Mouse (Mus musculus) neural tube, embryonic 13.5 days (tissue): Measurements from ENCODE around the gene Paqr4. TPM values are rescaled to one million over a fixed set of nuclear protein-coding genes. Genes with fewer than 3 reads are reported as not detected.

Source experiments
- ATAC-seq: fragments of 200-750 bp; cut with Nextera tagmentation; 2 replicates; pipeline ENCODE4 v1.8.0; 2017; ENCODE audit warnings: low read depth, mild to moderate bottlenecking, moderate TSS enrichment, moderate library complexity
- H3K27ac ChIP-seq: fragments of 300-500 bp; sonication (generic); replicated peaks from 2 replicates; pipeline ENCODE4 v1.5.1; 2015; ENCODE audit warnings: moderate library complexity, mild to moderate bottlenecking, inconsistent platforms
- H3K27me3 ChIP-seq: fragments of 300-500 bp; sonication (generic); 2 replicates; pipeline ENCODE4 v1.6.1; 2015; ENCODE audit warnings: mild to moderate bottlenecking, inconsistent platforms
- H3K36me3 ChIP-seq: fragments of 300-500 bp; sonication (generic); 2 replicates; pipeline ENCODE4 v1.6.1; 2015; ENCODE audit warnings: mild to moderate bottlenecking, inconsistent platforms
- H3K4me1 ChIP-seq: fragments of 300-500 bp; sonication (generic); replicated peaks from 2 replicates; pipeline ENCODE4 v1.6.1; 2015; ENCODE audit warnings: inconsistent platforms
- H3K4me2 ChIP-seq: fragments of 300-500 bp; sonication (generic); 2 replicates; pipeline ENCODE4 v1.6.1; 2015; ENCODE audit warnings: inconsistent platforms, mild to moderate bottlenecking, moderate library complexity
- H3K4me3 ChIP-seq: fragments of 300-500 bp; sonication (generic); 2 replicates; pipeline ENCODE4 v1.5.1; 2015; ENCODE audit warnings: mild to moderate bottlenecking, inconsistent platforms
- H3K9ac ChIP-seq: fragments of 300-500 bp; sonication (generic); 2 replicates; pipeline ENCODE4 v1.6.1; 2015; ENCODE audit warnings: moderate library complexity, mild to moderate bottlenecking, inconsistent platforms
- H3K9me3 ChIP-seq: fragments of 300-500 bp; sonication (generic); 2 replicates; pipeline ENCODE4 v1.6.1; 2016; ENCODE audit warnings: inconsistent platforms
- WGBS: fragments of 180-500 bp; shearing (Covaris S2); methylation state at CpG from one replicate; pipeline ENCODE4 v1.1.7; 2015; 5-methylcytosine and 5-hydroxymethylcytosine counted together
- polyA plus RNA-seq: library from polyadenylated mRNA; unstranded; fragments of >200 nt; fragmentation: Nextera tagmentation; extraction: Ambion mirVana; gene quantifications from 2 replicates; pipeline ENCODE4 v1.2.1, GENCODE M21; 2015

Paqr4 gene
- polyA plus RNA-seq, 1 experiment from 2014 or later = 51.5 TPM

- Histone ChIP-seq H3K27ac (peak within 1 kb of the TSS; percentile 93), H3K27me3 (no peaks in the 10 kb centered on the region), H3K9me3 (no peaks in the 10 kb centered on the region), H3K36me3 (peaks cover 17% of the 10 kb centered on the region), H3K4me2 (peak within 1 kb of the TSS; percentile 63), H3K4me3 (peak within 1 kb of the TSS; percentile 90), H3K4me1 (peaks cover 26% of the 10 kb centered on the region), H3K9ac (peak within 1 kb of the TSS; percentile 98)
- ATAC-seq = peak; percentile 98
- WGBS = 3% methylated on average over 51 of the region's 58 CpGs
Measured at GRCm38 (mm10) chr17:23771284-23772218, 30.9 kb upstream of the Paqr4 start, which contains the start of gene Flywch1. TSS of gene Flywch1 (minus strand) at chr17:23771602.

- peak; percentile 53; the same call in 1 of the 2 replicates for ATAC-seq
- Histone ChIP-seq H3K9ac (peak overlapping the region; percentile 98), H3K4me1 (peaks cover 26% of the 10 kb centered on the region), H3K27me3 (no peaks in the 10 kb centered on the region), H3K27ac (peak overlapping the region; percentile 93), H3K9me3 (no peaks in the 10 kb centered on the region), H3K4me2 (peak overlapping the region; percentile 63), H3K36me3 (peaks cover 12% of the 10 kb centered on the region), H3K4me3 (peak overlapping the region; percentile 90)
- 1% methylated on average over 19 of the region's 19 CpGs for WGBS
Measured at GRCm38 (mm10) chr17:23770896-23771283, 30.2 kb upstream of the Paqr4 start.

DNA sequence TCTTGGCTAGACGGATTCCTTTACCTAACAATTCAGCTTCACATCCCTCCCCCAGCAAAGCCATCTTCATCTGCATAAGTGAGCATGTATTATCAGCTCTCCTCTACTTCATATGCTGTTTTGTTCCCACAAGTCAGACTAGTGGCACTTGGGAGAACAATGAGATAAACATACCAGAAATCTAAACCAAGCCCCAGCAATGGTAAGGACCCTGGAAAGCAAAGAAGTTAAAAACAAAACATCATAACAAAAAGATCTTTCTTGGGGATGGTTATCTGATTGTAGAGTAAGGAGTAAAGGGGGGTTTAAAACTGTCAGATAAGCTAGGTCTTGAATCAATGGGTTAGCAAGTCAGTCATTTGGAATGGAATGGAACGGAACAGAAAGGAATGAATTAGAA, 29.8 kb upstream of the Paqr4 start:
- Histone ChIP-seq H3K4me1 (peaks cover 26% of the 10 kb centered on the region), H3K27me3 (no peaks in the 10 kb centered on the region), H3K9me3 (no peaks in the 10 kb centered on the region), H3K9ac (peak overlapping the region; percentile 98), H3K4me2 (peak overlapping the region; percentile 63), H3K27ac (peak overlapping the region; percentile 93), H3K36me3 (peaks cover 12% of the 10 kb centered on the region), H3K4me3 (peak overlapping the region; percentile 90)
- 13% methylated on average over 2 of the region's 2 CpGs for WGBS
- ATAC-seq = no peak

DNA sequence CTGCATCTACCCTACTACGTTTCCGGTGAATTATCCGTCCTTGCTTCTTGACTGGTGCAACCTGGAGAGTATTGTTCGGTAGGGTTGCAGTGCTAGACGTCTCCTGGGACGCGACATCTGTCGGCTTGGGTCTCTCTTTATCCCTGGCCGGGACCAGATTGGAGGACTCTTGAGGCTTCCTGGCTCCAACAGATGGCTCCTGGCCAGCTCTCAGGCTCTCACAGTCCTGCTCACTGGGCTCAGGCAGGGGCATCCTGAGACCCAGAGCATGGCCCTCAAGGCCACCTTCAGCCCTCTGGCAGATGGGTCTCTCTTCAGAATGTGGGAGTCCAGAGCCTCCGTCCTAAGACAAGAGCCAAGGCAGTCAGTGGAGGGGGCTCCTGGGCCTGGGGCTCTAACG, 22.3 kb upstream of the Paqr4 start:
- 78% methylated on average over 11 of the region's 11 CpGs for WGBS
- Histone ChIP-seq H3K4me2 (no peak overlapping the region), H3K27me3 (no peaks in the 10 kb centered on the region), H3K36me3 (peaks cover 64% of the 10 kb centered on the region), H3K4me3 (no peak overlapping the region), H3K27ac (no peak overlapping the region), H3K4me1 (no peaks in the 10 kb centered on the region), H3K9me3 (no peaks in the 10 kb centered on the region), H3K9ac (no peak overlapping the region)
- ATAC-seq = no peak

- Histone ChIP-seq H3K9ac (no peak overlapping the region), H3K9me3 (no peaks in the 10 kb centered on the region), H3K4me2 (no peak overlapping the region), H3K36me3 (peaks cover 78% of the 10 kb centered on the region), H3K4me3 (no peak overlapping the region), H3K27ac (no peak overlapping the region), H3K27me3 (no peaks in the 10 kb centered on the region), H3K4me1 (no peaks in the 10 kb centered on the region)
- 96% methylated on average over 3 of the region's 3 CpGs for WGBS
- no peak for ATAC-seq
Measured at GRCm38 (mm10) chr17:23761155-23761554, 20.5 kb upstream of the Paqr4 start.

- WGBS = 92% methylated on average over 9 of the region's 9 CpGs
Measured at GRCm38 (mm10) chr17:23760231-23760630, 19.6 kb upstream of the Paqr4 start.

GRCm38 (mm10) chr17:23758801-23759200, 18.1 kb upstream of the Paqr4 start:
- Histone ChIP-seq H3K4me2 (no peak overlapping the region), H3K4me3 (no peak overlapping the region), H3K27me3 (no peaks in the 10 kb centered on the region), H3K36me3 (peaks cover 92% of the 10 kb centered on the region), H3K27ac (no peak overlapping the region), H3K9me3 (no peaks in the 10 kb centered on the region), H3K4me1 (no peaks in the 10 kb centered on the region), H3K9ac (no peak overlapping the region)
- 70% methylated on average over 8 of the region's 8 CpGs for WGBS
- no peak for ATAC-seq

More at GRCm38 (mm10) chr17:23760231-23760630, 19.6 kb upstream of the Paqr4 start:
- no peak overlapping the region for H3K4me3 ChIP-seq
- no peaks in the 10 kb centered on the region for H3K4me1 ChIP-seq
- no peak for ATAC-seq
- H3K27me3 ChIP-seq = no peaks in the 10 kb centered on the region
- no peak overlapping the region for H3K9ac ChIP-seq
- H3K9me3 ChIP-seq = no peaks in the 10 kb centered on the region
- no peak overlapping the region for H3K4me2 ChIP-seq
- H3K36me3 ChIP-seq = peaks cover 85% of the 10 kb centered on the region
- H3K27ac ChIP-seq = no peak overlapping the region

DNA sequence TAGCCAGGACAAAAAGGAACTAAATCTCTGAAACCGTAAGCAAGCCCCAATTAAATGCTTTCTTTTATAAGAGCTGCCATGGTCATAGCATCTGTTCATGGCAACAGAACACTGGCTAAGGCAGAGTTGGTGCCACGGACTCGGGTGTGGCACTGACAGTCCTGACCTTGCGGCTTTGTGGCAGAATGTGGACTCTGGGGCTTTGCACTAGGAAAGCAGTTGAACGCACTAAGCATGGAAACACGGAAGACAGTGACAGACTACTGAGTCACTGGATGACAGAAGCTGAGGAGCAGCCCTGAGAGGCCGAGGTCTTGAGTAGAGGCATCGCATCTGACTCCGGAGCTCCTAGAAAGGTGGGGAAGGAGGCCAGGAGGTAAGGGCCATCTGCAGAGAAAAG, 16.9 kb upstream of the Paqr4 start:
- no peak overlapping the region for H3K27ac ChIP-seq
- no peak overlapping the region for H3K4me2 ChIP-seq
- H3K27me3 ChIP-seq = no peaks in the 10 kb centered on the region
- H3K4me1 ChIP-seq = no peaks in the 10 kb centered on the region
- no peak for ATAC-seq
- no peak overlapping the region for H3K4me3 ChIP-seq
- H3K9me3 ChIP-seq = no peaks in the 10 kb centered on the region
- WGBS = 96% methylated on average over 9 of the region's 9 CpGs
- peaks cover 99% of the 10 kb centered on the region for H3K36me3 ChIP-seq
- H3K9ac ChIP-seq = no peak overlapping the region

- no peak overlapping the region for H3K4me2 ChIP-seq
- no peaks in the 10 kb centered on the region for H3K27me3 ChIP-seq
- WGBS = 90% methylated on average over 13 of the region's 13 CpGs
- H3K9ac ChIP-seq = no peak overlapping the region
- H3K9me3 ChIP-seq = no peaks in the 10 kb centered on the region
- no peak for ATAC-seq
- no peaks in the 10 kb centered on the region for H3K4me1 ChIP-seq
- no peak overlapping the region for H3K27ac ChIP-seq
- peaks cover 98% of the 10 kb centered on the region for H3K36me3 ChIP-seq
- no peak overlapping the region for H3K4me3 ChIP-seq
Measured at GRCm38 (mm10) chr17:23755689-23756088, 15.0 kb upstream of the Paqr4 start.

DNA sequence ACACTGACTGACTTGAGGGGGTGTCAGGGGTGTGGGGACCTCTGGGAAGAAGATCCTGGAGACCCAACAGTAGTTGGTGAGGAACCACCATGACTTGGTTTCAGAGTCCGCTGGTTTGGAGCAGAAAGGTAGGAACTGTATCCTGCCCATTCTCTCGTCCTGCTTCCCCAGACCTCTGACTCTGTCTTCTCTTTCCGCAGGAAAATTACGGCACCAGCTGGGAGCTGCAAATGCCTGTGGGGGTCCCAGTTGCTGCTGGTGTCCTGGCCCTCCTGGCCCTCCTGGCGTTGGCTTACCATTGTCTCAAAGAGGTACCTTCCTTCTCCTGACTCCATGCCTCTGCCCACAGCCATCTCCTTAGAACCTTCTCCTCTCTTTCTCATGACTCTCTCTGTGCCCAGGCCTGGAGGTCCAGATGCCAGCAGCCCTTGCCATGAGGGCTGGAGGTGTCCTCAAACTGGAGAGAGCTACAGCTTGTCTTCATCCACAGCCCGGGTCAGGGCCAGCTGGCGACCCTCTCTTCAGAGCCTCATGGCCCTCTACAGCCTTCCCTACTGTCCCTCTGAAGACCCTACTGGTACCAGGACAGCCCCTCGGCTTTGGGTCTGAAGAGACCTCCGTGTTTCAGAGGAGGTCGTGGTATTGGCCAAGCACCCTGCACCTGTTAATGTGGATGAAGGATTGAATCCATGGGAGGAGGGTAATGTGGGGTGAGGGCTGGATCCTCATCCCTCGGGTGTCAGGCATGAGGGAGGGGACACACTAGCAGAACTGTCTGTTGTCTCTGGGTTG, 8.9 kb upstream of the Paqr4 start:
- Histone ChIP-seq H3K4me3 (no peak overlapping the region), H3K4me1 (peaks cover 23% of the 10 kb centered on the region), H3K27ac (no peak overlapping the region), H3K36me3 (peaks cover 40% of the 10 kb centered on the region), H3K9me3 (no peaks in the 10 kb centered on the region), H3K27me3 (peaks cover 37% of the 10 kb centered on the region), H3K4me2 (no peak overlapping the region), H3K9ac (no peak overlapping the region)
- ATAC-seq = no peak
- 84% methylated on average over 11 of the region's 11 CpGs for WGBS

DNA sequence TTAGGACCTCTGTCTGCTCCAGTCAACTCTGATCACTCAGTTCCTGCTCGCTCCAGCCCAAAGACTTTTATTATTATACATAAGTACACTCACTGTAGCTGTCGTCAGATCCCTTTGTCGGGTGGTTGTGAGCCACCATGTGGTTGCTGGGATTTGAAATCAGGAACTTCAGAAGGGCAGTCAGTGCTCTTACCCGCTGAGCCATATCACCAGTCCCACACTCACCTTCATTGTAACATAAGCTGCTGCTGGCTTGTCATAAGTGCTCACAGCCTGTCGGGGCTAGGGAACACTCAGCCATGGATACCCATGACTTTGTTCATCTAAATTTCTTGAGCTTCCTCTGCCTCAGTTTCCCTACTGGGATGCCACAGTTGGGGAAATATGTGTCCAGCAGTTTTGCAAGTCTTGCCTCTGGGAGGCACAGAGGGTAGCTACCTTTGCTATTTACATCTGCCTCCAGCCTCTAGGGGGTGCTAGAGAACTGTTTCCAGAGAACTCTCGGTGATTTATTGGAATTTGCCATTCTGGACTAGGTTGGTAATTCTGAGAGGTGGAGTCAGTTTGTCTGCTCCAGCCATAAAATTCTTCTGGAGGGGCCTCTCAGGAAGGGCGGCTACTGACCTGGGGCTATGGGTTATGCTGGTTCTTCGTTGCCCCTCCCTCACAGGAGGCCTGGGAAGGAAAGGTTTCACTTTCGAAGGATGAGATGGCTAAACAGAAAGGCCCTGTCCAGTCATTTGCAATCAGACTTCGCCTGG, 8.1 kb upstream of the Paqr4 start:
- Histone ChIP-seq H3K36me3 (peaks cover 33% of the 10 kb centered on the region), H3K9ac (no peak overlapping the region), H3K27ac (no peak overlapping the region), H3K27me3 (peaks cover 45% of the 10 kb centered on the region), H3K4me1 (peaks cover 25% of the 10 kb centered on the region), H3K4me2 (0 out of 2 replicates have a peak overlapping the region, but pooled peaks have one; percentile 7), H3K9me3 (no peaks in the 10 kb centered on the region), H3K4me3 (no peak overlapping the region)
- no peak for ATAC-seq
- WGBS = 36% methylated on average over 10 of the region's 10 CpGs
